Mouse (Mus musculus): ENCODE measurements around the gene Fam219b. TPM values are rescaled to one million over a fixed set of nuclear protein-coding genes. Genes with fewer than 3 reads are reported as not detected.

Fam219b gene
- 23.8 and 24.1 TPM in 2 replicates for polyA plus RNA-seq (2014; fragmentation: Nextera tagmentation; extraction: Ambion mirVana)

DNA sequence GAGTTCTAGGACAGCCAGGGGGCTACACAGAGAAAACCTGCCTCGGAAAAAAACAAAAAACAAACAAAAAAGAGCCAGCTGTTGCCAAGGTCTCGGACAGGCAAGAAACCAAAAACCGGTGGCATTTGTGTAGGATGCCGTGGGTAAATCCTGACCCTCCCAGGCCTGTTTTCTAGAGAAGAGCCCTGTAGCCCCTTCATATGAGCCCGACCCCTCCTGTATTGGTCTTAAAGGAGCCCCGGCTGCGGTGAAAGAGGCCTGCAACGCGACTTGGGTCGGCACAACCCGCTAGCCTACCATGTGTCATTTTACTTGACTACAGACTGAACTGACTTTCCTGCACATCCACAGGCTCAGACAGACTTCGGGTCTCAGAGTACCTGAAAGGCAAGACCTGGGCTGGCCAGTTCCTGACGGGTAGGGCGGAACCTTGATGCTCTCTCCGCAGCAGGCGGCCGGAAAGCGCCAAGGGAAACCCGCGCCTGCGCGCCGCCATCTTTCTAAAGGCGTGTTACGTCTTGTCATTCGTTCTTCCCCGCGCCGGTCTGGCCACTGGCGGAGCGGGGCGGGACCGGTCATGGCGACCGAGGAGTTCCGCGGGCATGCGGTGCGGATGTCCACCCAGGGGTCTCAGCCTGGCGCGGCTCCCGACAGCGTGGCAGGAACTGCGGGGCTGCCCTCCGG, at the start of gene Fam219b:
Gene Fam219b (plus strand): TSS at position 485 of the 684 bp plus-strand sequence.
- Histone ChIP-seq H3K4me2 (ENCODE audit: low read length) (peak within 1 kb of the TSS; percentile 80), H3K36me3 (ENCODE audit: control insufficient read depth, insufficient read depth, low read length) (peaks cover 62% of the 10 kb centered on the region), H3K27me3 (ENCODE audit: control insufficient read depth, insufficient read depth, low read length) (no peaks in the 10 kb centered on the region), H3K27ac (replicated peaks; ENCODE audit: low read depth, low read length) (peak within 1 kb of the TSS; percentile 89), H3K9me3 (ENCODE audit: control insufficient read depth, low read length) (no peaks in the 10 kb centered on the region), H3K9ac (replicated peaks; ENCODE audit: low read length) (peak within 1 kb of the TSS; percentile 91), H3K4me3 (replicated peaks; ENCODE audit: low read depth, low read length) (peak within 1 kb of the TSS; percentile 79), H3K4me1 (ENCODE audit: control insufficient read depth, insufficient read depth, low read length) (peaks cover 11% of the 10 kb centered on the region)
- DNase-seq (peak; percentile 95), ATAC-seq (ENCODE audit: low FRiP score, low TSS enrichment) (peak; percentile 90)
- 1% methylated on average over 45 of the region's 45 CpGs for WGBS

DNA sequence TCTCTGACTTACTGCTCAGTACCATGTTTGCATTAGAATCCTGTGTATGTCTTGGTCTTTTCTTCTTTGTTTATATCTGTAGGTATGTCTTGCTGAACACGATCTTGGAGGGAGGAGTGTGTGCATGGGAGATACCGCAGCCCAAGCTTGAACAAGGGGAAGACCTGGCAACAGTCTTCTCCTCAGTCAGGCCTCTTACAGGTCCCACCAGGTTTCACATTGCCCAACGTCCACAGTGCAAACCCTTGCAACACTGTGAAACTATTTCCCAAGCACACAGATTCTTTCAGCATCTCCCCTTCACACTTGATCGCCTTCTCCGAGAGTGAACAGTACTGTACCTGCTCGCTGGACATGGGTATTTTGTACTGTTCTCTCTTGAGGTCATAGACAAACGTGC, 49.5 kb upstream of the Fam219b start:
- DNase-seq (no peak), ATAC-seq (ENCODE audit: low FRiP score, low TSS enrichment) (no peak)
- 0 out of 2 replicates have a peak, but pooled peaks cover 4% of the 10 kb centered on the region for H3K4me1 ChIP-seq (ENCODE audit: control insufficient read depth, insufficient read depth, low read length)
- no peaks in the 10 kb centered on the region for H3K36me3 ChIP-seq (ENCODE audit: control insufficient read depth, insufficient read depth, low read length)
- no peaks in the 10 kb centered on the region for H3K27me3 ChIP-seq (ENCODE audit: control insufficient read depth, insufficient read depth, low read length)
- no peak overlapping the region for H3K4me3 ChIP-seq (replicated peaks; ENCODE audit: low read depth, low read length)
- no peak overlapping the region for H3K4me2 ChIP-seq (ENCODE audit: low read length)
- 72% methylated on average over 7 of the region's 7 CpGs for WGBS
- H3K9ac ChIP-seq (replicated peaks; ENCODE audit: low read length): no peak overlapping the region
- no peak overlapping the region for H3K27ac ChIP-seq (replicated peaks; ENCODE audit: low read depth, low read length)
- H3K9me3 ChIP-seq (ENCODE audit: control insufficient read depth, low read length): no peaks in the 10 kb centered on the region

DNA sequence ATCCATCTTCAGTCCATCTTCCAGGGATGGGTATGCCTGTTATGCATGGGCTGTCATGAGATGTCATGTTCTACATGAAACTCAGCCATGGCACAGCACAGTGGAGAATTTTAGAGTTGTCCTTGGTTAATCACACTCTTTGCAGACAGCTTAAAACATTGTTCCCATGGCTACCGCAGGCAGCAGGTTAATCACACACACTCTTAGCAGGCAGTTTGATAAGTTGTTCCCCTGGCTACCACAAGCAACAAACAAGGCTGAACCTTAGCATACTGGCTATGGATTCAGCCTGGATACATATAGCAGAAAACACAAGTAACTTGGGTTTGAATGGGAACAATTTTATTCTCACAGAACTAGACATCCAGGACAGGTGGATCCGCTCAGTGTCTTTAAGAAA, 43.8 kb upstream of the Fam219b start:
- no peaks in the 10 kb centered on the region for H3K9me3 ChIP-seq (ENCODE audit: control insufficient read depth, low read length)
- H3K4me1 ChIP-seq (ENCODE audit: control insufficient read depth, insufficient read depth, low read length): no peaks in the 10 kb centered on the region
- no peak overlapping the region for H3K4me2 ChIP-seq (ENCODE audit: low read length)
- no peak for ATAC-seq (ENCODE audit: low FRiP score, low TSS enrichment)
- no peaks in the 10 kb centered on the region for H3K27me3 ChIP-seq (ENCODE audit: control insufficient read depth, insufficient read depth, low read length)
- no peak overlapping the region for H3K27ac ChIP-seq (replicated peaks; ENCODE audit: low read depth, low read length)
- no peaks in the 10 kb centered on the region for H3K36me3 ChIP-seq (ENCODE audit: control insufficient read depth, insufficient read depth, low read length)
- no peak overlapping the region for H3K9ac ChIP-seq (replicated peaks; ENCODE audit: low read length)
- 88% methylated on average over 2 of the region's 2 CpGs for whole genome bisulfite sequencing
- H3K4me3 ChIP-seq (replicated peaks; ENCODE audit: low read depth, low read length): no peak overlapping the region
- no peak for DNase-seq

DNA sequence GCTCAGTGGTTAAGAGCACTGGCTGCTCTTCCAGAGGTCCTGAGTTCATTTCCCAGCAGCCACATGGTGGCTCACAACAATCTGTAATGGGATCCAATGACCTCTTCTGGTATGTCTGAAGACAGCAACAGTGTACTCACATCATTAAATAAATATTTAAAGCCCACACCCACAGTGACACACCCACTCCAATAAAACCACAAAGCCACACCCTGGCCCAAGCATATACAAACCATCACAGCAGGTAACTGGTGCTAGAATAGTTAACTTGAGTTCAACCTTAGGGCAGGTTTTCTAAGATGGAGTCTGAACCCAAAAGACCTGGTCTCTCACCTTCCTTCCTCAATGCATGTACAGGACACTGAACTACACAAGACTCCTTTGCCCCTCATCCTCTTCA, 42.4 kb upstream of the Fam219b start:
- no peak overlapping the region for H3K4me3 ChIP-seq (replicated peaks; ENCODE audit: low read depth, low read length)
- no peaks in the 10 kb centered on the region for H3K36me3 ChIP-seq (ENCODE audit: control insufficient read depth, insufficient read depth, low read length)
- no peak overlapping the region for H3K27ac ChIP-seq (replicated peaks; ENCODE audit: low read depth, low read length)
- H3K27me3 ChIP-seq (ENCODE audit: control insufficient read depth, insufficient read depth, low read length): peaks cover 3% of the 10 kb centered on the region; the same call in 1 of the 2 replicates
- H3K9ac ChIP-seq (replicated peaks; ENCODE audit: low read length): no peak overlapping the region
- H3K4me2 ChIP-seq (ENCODE audit: low read length): no peak overlapping the region
- peaks cover 5% of the 10 kb centered on the region; the same call in 1 of the 2 replicates for H3K4me1 ChIP-seq (ENCODE audit: control insufficient read depth, insufficient read depth, low read length)
- ATAC-seq (ENCODE audit: low FRiP score, low TSS enrichment): no peak
- no peaks in the 10 kb centered on the region for H3K9me3 ChIP-seq (ENCODE audit: control insufficient read depth, low read length)
- no peak for DNase-seq

DNA sequence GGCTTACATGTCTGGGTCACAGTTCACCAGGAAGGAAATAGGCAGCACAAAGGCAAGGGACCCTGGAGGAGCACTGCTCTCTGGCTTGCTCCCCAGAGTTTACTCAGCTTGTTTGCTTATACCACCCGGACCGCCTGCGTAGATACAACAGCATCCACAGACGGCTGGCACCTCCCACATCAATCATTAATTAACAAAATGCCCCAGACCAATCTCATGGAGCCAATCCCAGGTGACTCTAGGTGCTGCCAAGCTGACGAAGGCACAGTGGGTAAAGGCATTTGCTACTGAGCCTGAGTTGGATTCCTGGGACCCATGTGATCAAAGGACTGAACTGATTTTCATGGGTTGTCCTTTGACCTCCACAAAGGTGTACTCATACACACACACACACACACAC, 40.1 kb upstream of the Fam219b start:
- no peak overlapping the region for H3K4me2 ChIP-seq (ENCODE audit: low read length)
- H3K36me3 ChIP-seq (ENCODE audit: control insufficient read depth, insufficient read depth, low read length): no peaks in the 10 kb centered on the region
- no peak for DNase-seq
- no peak overlapping the region for H3K9ac ChIP-seq (replicated peaks; ENCODE audit: low read length)
- WGBS: 84% methylated on average over 5 of the region's 5 CpGs
- H3K4me1 ChIP-seq (ENCODE audit: control insufficient read depth, insufficient read depth, low read length): peaks cover 14% of the 10 kb centered on the region; the same call in 1 of the 2 replicates
- peaks cover 10% of the 10 kb centered on the region; the same call in 1 of the 2 replicates for H3K27me3 ChIP-seq (ENCODE audit: control insufficient read depth, insufficient read depth, low read length)
- ATAC-seq (ENCODE audit: low FRiP score, low TSS enrichment): no peak
- H3K27ac ChIP-seq (replicated peaks; ENCODE audit: low read depth, low read length): no peak overlapping the region
- H3K4me3 ChIP-seq (replicated peaks; ENCODE audit: low read depth, low read length): no peak overlapping the region
- no peaks in the 10 kb centered on the region for H3K9me3 ChIP-seq (ENCODE audit: control insufficient read depth, low read length)

DNA sequence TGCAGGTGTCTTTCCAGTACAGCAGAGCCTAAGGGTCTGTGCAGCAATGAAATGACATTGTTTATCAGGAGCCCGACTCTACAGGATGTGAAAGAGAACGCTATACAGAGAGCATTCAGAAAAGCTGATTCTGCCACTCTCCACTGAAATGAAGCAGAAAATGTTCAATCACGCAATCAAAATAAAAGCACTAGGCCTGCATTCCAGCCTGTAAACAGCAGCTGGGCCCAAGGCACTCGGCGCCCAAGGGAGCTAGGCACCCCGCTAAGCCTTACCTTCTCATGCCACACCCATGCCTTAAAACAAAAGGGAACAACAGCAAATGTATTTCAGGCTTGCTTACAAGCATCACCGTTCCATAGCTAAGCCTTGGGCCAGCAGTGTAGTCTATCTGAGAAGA, 38.8 kb upstream of the Fam219b start:
- Histone ChIP-seq H3K9me3 (ENCODE audit: control insufficient read depth, low read length) (no peaks in the 10 kb centered on the region), H3K4me2 (ENCODE audit: low read length) (no peak overlapping the region), H3K4me1 (ENCODE audit: control insufficient read depth, insufficient read depth, low read length) (peaks cover 20% of the 10 kb centered on the region), H3K36me3 (ENCODE audit: control insufficient read depth, insufficient read depth, low read length) (no peaks in the 10 kb centered on the region), H3K4me3 (replicated peaks; ENCODE audit: low read depth, low read length) (no peak overlapping the region), H3K27me3 (ENCODE audit: control insufficient read depth, insufficient read depth, low read length) (peaks cover 22% of the 10 kb centered on the region), H3K27ac (replicated peaks; ENCODE audit: low read depth, low read length) (peak overlapping the region; percentile 72), H3K9ac (replicated peaks; ENCODE audit: low read length) (no peak overlapping the region)
- DNase-seq: no peak
- no peak for ATAC-seq (ENCODE audit: low FRiP score, low TSS enrichment)
- 46% methylated on average over 7 of the region's 7 CpGs for WGBS

DNA sequence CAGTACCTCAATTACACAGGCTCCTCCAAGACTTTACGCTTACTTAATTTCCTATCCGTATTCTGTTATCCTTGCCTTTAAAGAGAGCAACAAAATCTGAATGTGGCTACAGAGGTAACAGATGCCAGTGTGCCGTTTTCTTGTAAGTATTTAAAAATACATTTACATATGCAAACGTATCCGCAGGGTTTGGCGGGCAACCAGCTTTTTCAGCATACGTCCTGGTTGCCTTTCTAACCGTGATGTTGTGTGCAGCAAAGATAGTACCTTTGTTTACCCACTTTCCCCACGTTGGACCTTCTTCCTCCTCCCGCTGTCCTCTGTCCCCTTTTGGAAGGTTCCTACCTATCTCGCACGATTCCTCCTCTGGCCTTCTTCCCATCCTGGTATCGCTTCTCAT, 35.9 kb upstream of the Fam219b start:
- DNase-seq (peak; percentile 57), ATAC-seq (ENCODE audit: low FRiP score, low TSS enrichment) (no peak)
- H3K36me3 ChIP-seq (ENCODE audit: control insufficient read depth, insufficient read depth, low read length): no peaks in the 10 kb centered on the region
- peak overlapping the region; percentile 40 for H3K9ac ChIP-seq (replicated peaks; ENCODE audit: low read length)
- H3K27ac ChIP-seq (replicated peaks; ENCODE audit: low read depth, low read length): peak overlapping the region; percentile 85
- peak overlapping the region; percentile 40 for H3K4me3 ChIP-seq (replicated peaks; ENCODE audit: low read depth, low read length)
- 5% methylated on average over 13 of the region's 13 CpGs for WGBS
- peak overlapping the region; percentile 87 for H3K4me2 ChIP-seq (ENCODE audit: low read length)
- H3K27me3 ChIP-seq (ENCODE audit: control insufficient read depth, insufficient read depth, low read length): peaks cover 49% of the 10 kb centered on the region
- H3K4me1 ChIP-seq (ENCODE audit: control insufficient read depth, insufficient read depth, low read length): peaks cover 41% of the 10 kb centered on the region
- no peaks in the 10 kb centered on the region for H3K9me3 ChIP-seq (ENCODE audit: control insufficient read depth, low read length)

DNA sequence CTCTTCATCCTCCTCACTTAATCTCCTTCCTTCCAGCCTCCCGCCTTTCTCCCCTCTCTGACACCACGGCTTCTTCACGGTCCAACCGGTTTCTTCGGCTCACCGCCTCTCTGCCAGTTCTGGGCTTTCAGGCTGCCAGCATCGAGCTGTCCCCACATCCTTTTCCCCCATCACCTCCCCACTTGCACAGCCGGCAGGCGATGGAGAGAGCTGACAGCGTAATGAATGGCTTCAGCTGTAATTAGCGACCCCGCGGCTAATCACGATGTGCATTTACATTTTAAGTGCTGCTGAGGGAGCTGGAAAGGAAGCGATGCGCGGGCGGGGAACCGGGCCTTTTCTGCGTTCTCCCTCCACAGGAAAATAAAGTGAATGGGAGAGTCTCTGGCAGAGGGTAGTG, 35.5 kb upstream of the Fam219b start:
- WGBS: under 1% methylated on average over 20 of the region's 20 CpGs
- Histone ChIP-seq H3K4me2 (ENCODE audit: low read length) (peak overlapping the region; percentile 87), H3K27ac (replicated peaks; ENCODE audit: low read depth, low read length) (peak overlapping the region; percentile 85), H3K4me3 (replicated peaks; ENCODE audit: low read depth, low read length) (peak overlapping the region; percentile 40), H3K4me1 (ENCODE audit: control insufficient read depth, insufficient read depth, low read length) (peaks cover 41% of the 10 kb centered on the region), H3K36me3 (ENCODE audit: control insufficient read depth, insufficient read depth, low read length) (no peaks in the 10 kb centered on the region), H3K9ac (replicated peaks; ENCODE audit: low read length) (peak overlapping the region; percentile 40), H3K27me3 (ENCODE audit: control insufficient read depth, insufficient read depth, low read length) (peaks cover 49% of the 10 kb centered on the region), H3K9me3 (ENCODE audit: control insufficient read depth, low read length) (no peaks in the 10 kb centered on the region)
- DNase-seq (peak; percentile 84), ATAC-seq (ENCODE audit: low FRiP score, low TSS enrichment) (no peak)
